Mouse (Mus musculus) heart, postnatal 0 days (tissue): Measurements from ENCODE around the gene Plekhg2. TPM values are rescaled to one million over a fixed set of nuclear protein-coding genes. Genes with fewer than 3 reads are reported as not detected.

Source experiments
- ATAC-seq: fragments of 200-750 bp; cut with Nextera tagmentation; 2 replicates; pipeline ENCODE4 v1.8.0; 2017; ENCODE audit warnings: low read depth, moderate number of reproducible peaks, moderate library complexity; ENCODE audit not compliant: insufficient read depth
- DNase-seq: peaks from one replicate; pipeline ENCODE4 v3.0.0-alpha.2; 2016; ENCODE audit warnings: low spot score
- H3K27ac ChIP-seq: fragments of 300-500 bp; sonication (generic); 2 replicates; pipeline ENCODE4 v1.5.1; 2014; ENCODE audit warnings: low read depth, mild to moderate bottlenecking
- H3K27me3 ChIP-seq: fragments of 300-500 bp; sonication (generic); 2 replicates; pipeline ENCODE4 v1.6.1; 2014; ENCODE audit warnings: low read length, mixed read lengths; ENCODE audit not compliant: control insufficient read depth, insufficient read depth
- H3K36me3 ChIP-seq: fragments of 300-500 bp; sonication (generic); replicated peaks from 2 replicates; pipeline ENCODE4 v1.6.1; 2014; ENCODE audit warnings: low read length, mixed read lengths; ENCODE audit not compliant: control insufficient read depth, insufficient read depth
- H3K4me1 ChIP-seq: fragments of 300-500 bp; sonication (generic); 2 replicates; pipeline ENCODE4 v1.6.1; 2014; ENCODE audit warnings: antibody characterized with exemption; ENCODE audit not compliant: control insufficient read depth, insufficient read depth
- H3K4me2 ChIP-seq: fragments of 300-500 bp; sonication (generic); 2 replicates; pipeline ENCODE4 v1.6.1; 2014; ENCODE audit warnings: low read depth, mild to moderate bottlenecking, low read length, moderate library complexity
- H3K4me3 ChIP-seq: fragments of 300-500 bp; sonication (generic); 2 replicates; pipeline ENCODE4 v1.5.1; 2014; ENCODE audit warnings: low read depth, low read length
- H3K9ac ChIP-seq: fragments of 300-500 bp; sonication (generic); replicated peaks from 2 replicates; pipeline ENCODE4 v1.6.1; 2014; ENCODE audit warnings: low read depth, low read length, mixed read lengths
- H3K9me3 ChIP-seq: fragments of 300-500 bp; sonication (generic); replicated peaks from 2 replicates; pipeline ENCODE4 v1.6.1; 2016; ENCODE audit warnings: low read length; ENCODE audit not compliant: control insufficient read depth
- CTCF ChIP-seq: IDR thresholded peaks from 2 replicates; pipeline ENCODE4 v1.5.1; 2016; ENCODE audit warnings: antibody characterized with exemption, control low read depth, low read depth
- EP300 ChIP-seq: IDR thresholded peaks from 2 replicates; pipeline ENCODE4 v1.6.1; 2016; ENCODE audit warnings: antibody characterized with exemption, low read depth
- WGBS: fragments of 180-500 bp; shearing (Covaris S2); extraction: QIAGEN DNeasy Blood & Tissue Kit; methylation state at CpG from one replicate; pipeline ENCODE4 v1.1.7; 2014; 5-methylcytosine and 5-hydroxymethylcytosine counted together
- polyA plus RNA-seq: library from polyadenylated mRNA; unstranded; fragments of >200 nt; fragmentation: Nextera tagmentation; extraction: Ambion mirVana; gene quantifications from 2 replicates; pipeline ENCODE4 v1.2.1, GENCODE M21; 2015
- total RNA-seq: library from RNA; depleted of rRNA; stranded (reverse); fragments of >200 nt; gene quantifications from 2 replicates; pipeline ENCODE4 v1.2.3, GENCODE M21; 2014; ENCODE audit warnings: low replicate concordance

Plekhg2 gene
- total and polyA plus RNA-seq, 2 experiments from 2014 or later: 13.7 to 41.7 TPM

GRCm38 (mm10) chr7:28361647-28362341 is 10.6 kb downstream of the Plekhg2 start:
- no peak overlapping the region for H3K9ac ChIP-seq
- no peak for DNase-seq
- ATAC-seq: no peak
- no peaks in the 10 kb centered on the region for H3K9me3 ChIP-seq
- no peak overlapping the region for H3K4me2 ChIP-seq
- H3K36me3 ChIP-seq: peaks cover 70% of the 10 kb centered on the region
- no peaks in the 10 kb centered on the region for H3K27me3 ChIP-seq
- no peak overlapping the region for H3K27ac ChIP-seq
- no peak overlapping the region for H3K4me3 ChIP-seq
- TF ChIP-seq CTCF (no peak), EP300 (no peak)
- WGBS: 86% methylated on average over 20 of the region's 20 CpGs
- peaks cover 12% of the 10 kb centered on the region for H3K4me1 ChIP-seq

- Histone ChIP-seq H3K27me3 (no peaks in the 10 kb centered on the region), H3K4me3 (no peak overlapping the region), H3K27ac (no peak overlapping the region), H3K4me1 (peaks cover 13% of the 10 kb centered on the region), H3K36me3 (peaks cover 56% of the 10 kb centered on the region), H3K9me3 (no peaks in the 10 kb centered on the region), H3K9ac (no peak overlapping the region), H3K4me2 (no peak overlapping the region)
- DNase-seq (no peak), ATAC-seq (no peak)
- TF ChIP-seq EP300 (no peak), CTCF (no peak)
- 75% methylated on average over 6 of the region's 6 CpGs for WGBS
Observed at GRCm38 (mm10) chr7:28360291-28360690, 12.1 kb downstream of the Plekhg2 start.

GRCm38 (mm10) chr7:28359854-28360253 is 12.5 kb downstream of the Plekhg2 start:
- H3K9me3 ChIP-seq: no peaks in the 10 kb centered on the region
- ATAC-seq: no peak
- no peak overlapping the region for H3K27ac ChIP-seq
- no peak overlapping the region for H3K4me2 ChIP-seq
- H3K4me3 ChIP-seq: no peak overlapping the region
- 71% methylated on average over 10 of the region's 10 CpGs for WGBS
- no peak overlapping the region; the same call in 1 of the 2 replicates for H3K9ac ChIP-seq
- H3K36me3 ChIP-seq: peaks cover 51% of the 10 kb centered on the region
- TF ChIP-seq EP300: no peak
- no peak for TF ChIP-seq CTCF
- H3K4me1 ChIP-seq: peaks cover 13% of the 10 kb centered on the region
- no peaks in the 10 kb centered on the region for H3K27me3 ChIP-seq
- no peak for DNase-seq

- Histone ChIP-seq H3K9me3 (no peaks in the 10 kb centered on the region), H3K27ac (peak overlapping the region; percentile 82), H3K4me2 (no peak overlapping the region), H3K9ac (no peak overlapping the region), H3K27me3 (no peaks in the 10 kb centered on the region), H3K4me3 (no peak overlapping the region), H3K4me1 (peaks cover 13% of the 10 kb centered on the region), H3K36me3 (peaks cover 53% of the 10 kb centered on the region)
- WGBS: 54% methylated on average over 7 of the region's 7 CpGs
- DNase-seq (no peak), ATAC-seq (no peak)
- no peak for TF ChIP-seq EP300
- TF ChIP-seq CTCF: no peak
Observed at GRCm38 (mm10) chr7:28358431-28358830, 14.0 kb downstream of the Plekhg2 start.

GRCm38 (mm10) chr7:28357984-28358383 is 14.4 kb downstream of the Plekhg2 start:
- no peak overlapping the region for H3K4me2 ChIP-seq
- no peaks in the 10 kb centered on the region for H3K27me3 ChIP-seq
- 3% methylated on average over 5 of the region's 5 CpGs for WGBS
- peaks cover 13% of the 10 kb centered on the region for H3K4me1 ChIP-seq
- peak overlapping the region; percentile 82 for H3K27ac ChIP-seq
- peak; percentile 56 for ATAC-seq
- no peak overlapping the region for H3K9ac ChIP-seq
- H3K36me3 ChIP-seq: peaks cover 57% of the 10 kb centered on the region
- no peak overlapping the region for H3K4me3 ChIP-seq
- peak; percentile 68 for DNase-seq
- no peak for TF ChIP-seq CTCF
- H3K9me3 ChIP-seq: no peaks in the 10 kb centered on the region

GRCm38 (mm10) chr7:28356981-28357380 is 15.4 kb downstream of the Plekhg2 start:
- H3K4me3 ChIP-seq: no peak overlapping the region
- H3K9me3 ChIP-seq: no peaks in the 10 kb centered on the region
- TF ChIP-seq CTCF (no peak), EP300 (no peak)
- H3K4me2 ChIP-seq: 0 out of 2 replicates have a peak overlapping the region, but pooled peaks have one; percentile 0
- 2% methylated on average over 5 of the region's 5 CpGs for WGBS
- H3K9ac ChIP-seq: no peak overlapping the region
- ATAC-seq (peak; percentile 76), DNase-seq (peak; percentile 73)
- H3K4me1 ChIP-seq: peaks cover 15% of the 10 kb centered on the region
- H3K27ac ChIP-seq: peak overlapping the region; percentile 82
- H3K36me3 ChIP-seq: peaks cover 56% of the 10 kb centered on the region
- no peaks in the 10 kb centered on the region for H3K27me3 ChIP-seq
